Mouse (Mus musculus): ENCODE measurements around the gene Spem2. TPM values are rescaled to one million over a fixed set of nuclear protein-coding genes. Genes with fewer than 3 reads are reported as not detected.
A peak's percentile ranks its signal among the peaks of the same experiment; 100 is the strongest.

The Spem2 gene
- polyA plus RNA-seq, 1 experiment from 2014 or later, result not detected

DNA sequence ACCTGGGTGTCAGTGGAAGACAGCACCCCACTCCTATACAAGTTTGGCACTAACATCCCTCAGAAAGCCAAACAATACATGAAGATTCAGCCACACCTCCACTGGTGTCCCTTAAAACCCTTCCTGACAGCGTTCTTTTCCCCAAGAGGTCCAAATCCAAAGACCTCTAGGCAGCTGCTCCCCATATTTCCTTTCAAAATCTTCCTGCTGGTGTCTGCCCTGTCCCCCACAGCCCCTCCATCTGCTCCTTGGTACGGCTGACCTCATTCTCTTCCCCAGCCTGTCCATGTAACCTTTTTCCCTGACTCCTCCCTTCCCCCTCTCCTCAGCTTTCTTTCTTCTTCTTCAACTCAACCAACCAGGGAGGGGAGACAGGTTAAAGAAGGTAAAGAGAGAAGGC, 5.2 kb upstream of the Spem2 start:
- no peak for ATAC-seq (ENCODE audit: low read depth)
- H3K4me1 ChIP-seq (ENCODE audit: control insufficient read depth, low read depth, low read length), result no peaks in the 10 kb centered on the region
- H3K36me3 ChIP-seq (ENCODE audit: control insufficient read depth, insufficient read depth), result no peaks in the 10 kb centered on the region
- no peak overlapping the region for H3K9ac ChIP-seq (ENCODE audit: low read depth, low read length)
- no peaks in the 10 kb centered on the region for H3K27me3 ChIP-seq (ENCODE audit: control insufficient read depth, insufficient read depth, low read depth, low read length)
- H3K9me3 ChIP-seq (replicated peaks; ENCODE audit: control insufficient read depth, low read length), result no peaks in the 10 kb centered on the region
- H3K4me2 ChIP-seq (ENCODE audit: low read depth, low read length), result no peak overlapping the region
- 59% methylated on average over 2 of the region's 2 CpGs for WGBS (ENCODE audit: insufficient replicate concordance)
- H3K4me3 ChIP-seq (ENCODE audit: low read depth, low read length), result no peak overlapping the region
- no peak overlapping the region for H3K27ac ChIP-seq (ENCODE audit: low read length)

DNA sequence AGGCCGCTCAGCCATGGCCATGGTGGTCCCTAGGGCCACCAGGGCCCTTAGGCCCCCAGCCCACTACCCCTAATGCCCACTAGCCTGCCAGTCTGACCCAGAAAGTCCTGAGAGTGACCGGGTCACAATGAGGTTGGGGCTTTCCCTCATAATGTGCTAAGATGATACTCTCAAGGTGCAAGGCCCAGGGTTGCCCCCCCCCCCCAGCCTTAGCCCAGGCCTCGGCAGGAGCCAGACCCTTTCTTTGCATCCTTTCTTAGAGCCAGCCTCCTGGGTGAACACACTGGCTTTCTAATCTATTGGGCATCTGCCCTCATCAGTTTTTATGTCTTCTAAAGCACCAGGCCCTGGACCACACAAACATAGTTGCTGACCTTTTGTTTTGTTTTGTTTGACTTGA, 3.8 kb upstream of the Spem2 start, which contains the start of gene Spem1:
Gene Spem1 (minus strand): TSS at position 101 of the 400 bp plus-strand sequence.
- Histone ChIP-seq H3K4me1 (ENCODE audit: control insufficient read depth, low read depth, low read length) (no peaks in the 10 kb centered on the region), H3K27ac (ENCODE audit: low read length) (no peak within 1 kb of the TSS), H3K4me2 (ENCODE audit: low read depth, low read length) (no peak within 1 kb of the TSS), H3K36me3 (ENCODE audit: control insufficient read depth, insufficient read depth) (no peaks in the 10 kb centered on the region), H3K9me3 (replicated peaks; ENCODE audit: control insufficient read depth, low read length) (no peaks in the 10 kb centered on the region), H3K9ac (ENCODE audit: low read depth, low read length) (no peak within 1 kb of the TSS), H3K4me3 (ENCODE audit: low read depth, low read length) (no peak within 1 kb of the TSS), H3K27me3 (ENCODE audit: control insufficient read depth, insufficient read depth, low read depth, low read length) (no peaks in the 10 kb centered on the region)
- ATAC-seq (ENCODE audit: low read depth), result no peak
- 66% methylated on average over 3 of the region's 3 CpGs for WGBS (ENCODE audit: insufficient replicate concordance)

DNA sequence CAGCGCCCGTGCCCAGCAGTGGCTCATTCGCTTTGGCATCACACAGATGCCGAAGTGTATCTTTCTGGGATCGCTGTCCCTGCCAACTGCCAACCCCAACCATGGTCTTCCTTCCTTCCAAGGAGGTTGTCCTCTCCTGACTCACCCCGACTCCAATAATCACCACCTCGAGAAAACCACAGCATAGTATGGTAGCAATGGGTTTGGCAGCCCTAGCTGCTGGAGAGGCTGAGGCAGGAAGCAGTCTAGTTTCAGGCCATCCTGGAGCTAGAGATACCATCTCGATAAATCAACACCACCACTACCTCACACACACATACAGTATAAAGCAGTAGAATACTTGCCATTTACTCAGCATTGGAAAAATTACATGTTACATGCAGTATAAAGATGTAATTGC, 606 bp upstream of the Spem2 start:
- WGBS (ENCODE audit: insufficient replicate concordance), result 56% methylated on average over 8 of the region's 8 CpGs
- no peaks in the 10 kb centered on the region for H3K9me3 ChIP-seq (replicated peaks; ENCODE audit: control insufficient read depth, low read length)
- no peak for ATAC-seq (ENCODE audit: low read depth)
- no peaks in the 10 kb centered on the region for H3K4me1 ChIP-seq (ENCODE audit: control insufficient read depth, low read depth, low read length)
- no peak overlapping the region for H3K9ac ChIP-seq (ENCODE audit: low read depth, low read length)
- no peaks in the 10 kb centered on the region for H3K27me3 ChIP-seq (ENCODE audit: control insufficient read depth, insufficient read depth, low read depth, low read length)
- H3K27ac ChIP-seq (ENCODE audit: low read length), result no peak overlapping the region
- no peaks in the 10 kb centered on the region for H3K36me3 ChIP-seq (ENCODE audit: control insufficient read depth, insufficient read depth)
- H3K4me2 ChIP-seq (ENCODE audit: low read depth, low read length), result no peak overlapping the region
- H3K4me3 ChIP-seq (ENCODE audit: low read depth, low read length), result no peak overlapping the region

DNA sequence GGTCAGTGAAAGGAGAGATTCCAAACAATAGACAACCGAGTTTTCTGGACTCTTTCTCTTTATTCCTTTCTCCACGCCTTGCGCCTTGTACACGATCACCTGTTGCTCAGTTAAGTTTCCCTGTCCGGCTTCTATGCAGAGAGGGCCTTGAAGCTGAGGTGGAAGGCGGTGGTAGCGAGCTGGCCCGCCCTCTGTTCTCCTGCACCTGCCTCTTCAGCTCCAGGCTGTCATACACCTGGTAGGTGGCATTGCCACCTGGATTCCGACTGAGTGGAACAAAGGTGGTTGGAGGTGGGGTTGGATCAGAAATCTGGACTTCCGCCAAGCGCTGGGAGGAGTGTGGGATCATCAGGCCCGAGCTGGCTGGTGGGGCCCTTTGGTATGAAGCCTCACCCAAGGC, 1.7 kb downstream of the Spem2 start:
- no peak for ATAC-seq (ENCODE audit: low read depth)
- H3K27me3 ChIP-seq (ENCODE audit: control insufficient read depth, insufficient read depth, low read depth, low read length), result no peaks in the 10 kb centered on the region
- H3K27ac ChIP-seq (ENCODE audit: low read length), result no peak overlapping the region
- H3K4me2 ChIP-seq (ENCODE audit: low read depth, low read length), result no peak overlapping the region
- no peaks in the 10 kb centered on the region for H3K36me3 ChIP-seq (ENCODE audit: control insufficient read depth, insufficient read depth)
- H3K4me3 ChIP-seq (ENCODE audit: low read depth, low read length), result no peak overlapping the region
- no peaks in the 10 kb centered on the region for H3K4me1 ChIP-seq (ENCODE audit: control insufficient read depth, low read depth, low read length)
- WGBS (ENCODE audit: insufficient replicate concordance), result 80% methylated on average over 12 of the region's 12 CpGs
- no peaks in the 10 kb centered on the region for H3K9me3 ChIP-seq (replicated peaks; ENCODE audit: control insufficient read depth, low read length)
- H3K9ac ChIP-seq (ENCODE audit: low read depth, low read length), result no peak overlapping the region

DNA sequence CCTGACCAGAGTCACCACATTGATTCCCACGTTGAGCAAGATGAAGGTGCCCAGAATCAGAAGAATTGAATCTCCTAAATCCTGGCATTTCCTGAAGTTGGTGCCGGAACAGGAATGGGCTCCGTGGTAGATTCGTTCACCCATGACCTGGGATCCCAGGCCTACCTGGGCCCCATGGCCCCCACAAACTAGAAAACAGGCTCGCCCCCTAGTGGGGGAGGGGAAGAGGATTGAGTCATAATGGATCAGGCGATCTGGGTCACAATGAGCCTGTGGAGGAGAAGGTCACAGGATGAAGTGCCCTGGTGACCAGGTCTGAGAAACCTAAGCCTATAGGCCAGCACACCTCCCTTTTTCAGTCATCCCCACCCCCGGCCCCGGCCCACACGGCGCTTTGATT, 3.1 kb downstream of the Spem2 start, which contains the start of gene Gm39566:
Gene Gm39566 (minus strand): TSS at position 144 of the 400 bp plus-strand sequence.
- H3K9ac ChIP-seq (ENCODE audit: low read depth, low read length), result no peak within 1 kb of the TSS
- 53% methylated on average over 10 of the region's 10 CpGs for WGBS (ENCODE audit: insufficient replicate concordance)
- H3K27me3 ChIP-seq (ENCODE audit: control insufficient read depth, insufficient read depth, low read depth, low read length), result no peaks in the 10 kb centered on the region

DNA sequence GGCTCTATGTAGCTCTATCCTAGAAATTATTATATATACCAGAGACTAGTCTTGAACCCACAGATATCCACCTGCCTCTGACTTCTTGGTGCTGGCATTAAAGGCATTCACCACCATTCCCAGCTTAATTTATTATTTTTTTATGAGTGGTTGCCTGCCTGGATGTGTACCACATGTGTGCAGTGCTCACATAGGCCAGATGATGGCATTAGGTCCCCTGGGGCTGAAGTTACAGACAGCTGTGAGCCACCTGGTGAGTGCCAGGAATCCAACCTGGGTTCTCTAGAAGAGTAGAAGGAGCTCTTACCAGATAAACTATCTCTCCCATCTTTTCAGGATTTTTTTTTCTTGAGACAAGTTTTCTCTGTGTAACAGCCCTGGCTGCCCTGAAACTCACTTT, 8.0 kb downstream of the Spem2 start:
- peaks cover 15% of the 10 kb centered on the region for H3K27me3 ChIP-seq (ENCODE audit: control insufficient read depth, insufficient read depth, low read depth, low read length)
- no peak for ATAC-seq (ENCODE audit: low read depth)
- no peak overlapping the region for H3K4me2 ChIP-seq (ENCODE audit: low read depth, low read length)
- H3K9ac ChIP-seq (ENCODE audit: low read depth, low read length), result no peak overlapping the region
- H3K4me1 ChIP-seq (ENCODE audit: control insufficient read depth, low read depth, low read length), result no peaks in the 10 kb centered on the region; the same call in 1 of the 2 replicates
- H3K4me3 ChIP-seq (ENCODE audit: low read depth, low read length), result no peak overlapping the region
- no peaks in the 10 kb centered on the region for H3K9me3 ChIP-seq (replicated peaks; ENCODE audit: control insufficient read depth, low read length)
- no peak overlapping the region for H3K27ac ChIP-seq (ENCODE audit: low read length)
- no peaks in the 10 kb centered on the region for H3K36me3 ChIP-seq (ENCODE audit: control insufficient read depth, insufficient read depth)

More for the DNA sequence above, 3.1 kb downstream of the Spem2 start, which contains the start of gene Gm39566:
- H3K4me2 ChIP-seq (ENCODE audit: low read depth, low read length), result no peak within 1 kb of the TSS
- H3K36me3 ChIP-seq (ENCODE audit: control insufficient read depth, insufficient read depth), result no peaks in the 10 kb centered on the region
- no peak for ATAC-seq (ENCODE audit: low read depth)
- H3K27ac ChIP-seq (ENCODE audit: low read length), result no peak within 1 kb of the TSS
- no peaks in the 10 kb centered on the region for H3K4me1 ChIP-seq (ENCODE audit: control insufficient read depth, low read depth, low read length)
- H3K4me3 ChIP-seq (ENCODE audit: low read depth, low read length), result no peak within 1 kb of the TSS
- H3K9me3 ChIP-seq (replicated peaks; ENCODE audit: control insufficient read depth, low read length), result no peaks in the 10 kb centered on the region

DNA sequence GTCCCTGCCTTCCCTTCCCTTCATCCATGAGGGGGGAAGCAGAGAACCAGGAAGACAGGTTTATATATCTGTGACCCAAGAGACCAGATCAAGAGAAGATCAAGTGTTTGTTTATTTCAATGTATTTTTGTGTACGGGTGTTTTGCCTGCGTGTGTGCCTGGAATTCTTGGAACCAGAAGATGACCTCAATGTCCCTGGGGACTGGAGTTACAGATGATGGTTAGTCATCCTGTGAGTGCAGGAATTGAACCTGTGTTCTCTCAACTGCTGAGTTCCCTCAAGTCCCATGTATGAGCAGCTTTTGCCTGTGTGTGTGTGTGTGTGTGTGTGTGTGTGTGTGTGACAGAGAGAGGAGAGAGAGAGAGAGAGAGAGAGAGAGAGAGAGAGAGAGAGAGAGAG, 10.6 kb downstream of the Spem2 start:
- no peak overlapping the region for H3K4me2 ChIP-seq (ENCODE audit: low read depth, low read length)
- no peak overlapping the region for H3K9ac ChIP-seq (ENCODE audit: low read depth, low read length)
- H3K4me3 ChIP-seq (ENCODE audit: low read depth, low read length), result no peak overlapping the region
- no peak for ATAC-seq (ENCODE audit: low read depth)
- H3K27me3 ChIP-seq (ENCODE audit: control insufficient read depth, insufficient read depth, low read depth, low read length), result peaks cover 41% of the 10 kb centered on the region
- no peaks in the 10 kb centered on the region for H3K36me3 ChIP-seq (ENCODE audit: control insufficient read depth, insufficient read depth)
- peaks cover 24% of the 10 kb centered on the region for H3K4me1 ChIP-seq (ENCODE audit: control insufficient read depth, low read depth, low read length)
- H3K9me3 ChIP-seq (replicated peaks; ENCODE audit: control insufficient read depth, low read length), result no peaks in the 10 kb centered on the region
- no peak overlapping the region for H3K27ac ChIP-seq (ENCODE audit: low read length)
- WGBS (ENCODE audit: insufficient replicate concordance), result 73% methylated on average over 2 of the region's 2 CpGs

DNA sequence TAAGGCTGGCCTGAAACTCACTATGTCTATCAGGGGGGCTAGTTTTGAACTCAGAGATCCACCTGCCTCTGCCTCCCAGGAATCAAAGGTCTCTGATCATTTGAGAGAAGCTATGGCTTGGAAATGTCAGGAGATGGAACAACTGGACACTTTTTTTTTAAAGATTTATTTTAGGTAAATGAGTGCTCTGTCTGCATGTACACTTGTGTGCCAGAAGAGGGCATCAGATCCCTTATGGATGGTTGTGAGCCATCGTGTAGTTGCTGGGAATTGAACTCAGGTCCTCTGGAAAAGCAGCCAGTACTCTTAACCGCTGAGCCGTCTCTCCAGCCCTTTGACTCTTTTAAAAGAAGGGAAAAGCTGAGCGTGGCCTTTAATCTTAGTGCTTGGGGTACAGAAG, 11.9 kb downstream of the Spem2 start:
- Histone ChIP-seq H3K36me3 (ENCODE audit: control insufficient read depth, insufficient read depth) (no peaks in the 10 kb centered on the region), H3K9me3 (replicated peaks; ENCODE audit: control insufficient read depth, low read length) (no peaks in the 10 kb centered on the region), H3K4me2 (ENCODE audit: low read depth, low read length) (no peak overlapping the region), H3K4me3 (ENCODE audit: low read depth, low read length) (no peak overlapping the region), H3K27ac (ENCODE audit: low read length) (no peak overlapping the region), H3K9ac (ENCODE audit: low read depth, low read length) (no peak overlapping the region), H3K27me3 (ENCODE audit: control insufficient read depth, insufficient read depth, low read depth, low read length) (peaks cover 54% of the 10 kb centered on the region), H3K4me1 (ENCODE audit: control insufficient read depth, low read depth, low read length) (peaks cover 29% of the 10 kb centered on the region)
- ATAC-seq (ENCODE audit: low read depth), result no peak
- WGBS (ENCODE audit: insufficient replicate concordance), result 67% methylated on average over 4 of the region's 4 CpGs

DNA sequence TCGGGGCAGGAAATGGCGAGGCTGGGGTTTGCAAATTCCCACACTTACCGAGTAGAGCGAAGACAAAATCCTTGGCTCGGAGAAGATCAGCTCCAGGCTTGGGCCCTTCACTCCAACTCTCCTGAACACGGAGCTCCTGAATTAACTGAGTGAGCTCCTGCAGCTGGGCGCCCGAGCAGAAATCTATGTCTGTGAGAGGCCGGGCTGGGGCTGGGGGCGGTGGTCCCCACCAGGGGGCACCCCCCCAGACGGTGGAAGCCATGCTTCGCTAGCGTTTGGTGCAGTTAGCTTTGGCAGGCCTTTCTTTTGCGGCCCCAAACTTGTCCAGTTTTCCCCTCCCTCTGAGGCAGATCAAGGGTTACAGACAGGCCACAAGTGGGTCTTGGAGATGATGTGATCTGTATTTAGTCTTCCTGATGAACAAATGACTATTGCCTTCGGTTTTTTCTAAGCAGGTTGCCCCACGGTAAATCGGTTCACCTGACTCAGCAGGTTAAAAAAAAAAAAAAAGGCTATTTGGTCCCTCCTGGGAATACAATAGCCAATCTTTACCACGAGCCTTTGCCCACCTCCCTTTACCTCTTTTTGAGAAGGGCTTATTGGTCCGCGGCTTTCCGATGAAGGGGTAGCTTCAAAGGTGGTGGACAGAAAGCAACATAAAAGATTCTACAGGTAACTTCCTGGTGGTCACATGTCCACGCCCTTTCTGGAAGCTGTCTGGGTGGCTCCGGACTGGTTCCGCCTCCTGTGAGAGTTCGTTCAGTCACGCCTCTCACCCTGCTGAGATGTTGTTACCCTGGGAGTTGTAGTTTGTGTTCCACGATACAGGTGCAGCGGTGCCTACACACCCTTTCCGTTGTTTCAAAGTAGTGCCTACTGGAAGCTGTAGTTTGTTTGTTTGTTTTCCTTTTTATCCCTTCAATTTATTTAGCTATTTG, 13.0 kb downstream of the Spem2 start, which contains the start of gene Tmem102:
Gene Tmem102 (minus strand): TSS at position 653 of the 938 bp plus-strand sequence.
- no peaks in the 10 kb centered on the region for H3K36me3 ChIP-seq (ENCODE audit: control insufficient read depth, insufficient read depth)
- peaks cover 37% of the 10 kb centered on the region for H3K4me1 ChIP-seq (ENCODE audit: control insufficient read depth, low read depth, low read length)
- H3K9me3 ChIP-seq (replicated peaks; ENCODE audit: control insufficient read depth, low read length), result no peaks in the 10 kb centered on the region
- 22% methylated on average over 29 of the region's 29 CpGs for WGBS (ENCODE audit: insufficient replicate concordance)
- H3K4me3 ChIP-seq (ENCODE audit: low read depth, low read length), result peak within 1 kb of the TSS; percentile 11; the same call in 1 of the 2 replicates
- H3K27me3 ChIP-seq (ENCODE audit: control insufficient read depth, insufficient read depth, low read depth, low read length), result peaks cover 65% of the 10 kb centered on the region
- H3K9ac ChIP-seq (ENCODE audit: low read depth, low read length), result no peak within 1 kb of the TSS
- no peak for ATAC-seq (ENCODE audit: low read depth)
- H3K4me2 ChIP-seq (ENCODE audit: low read depth, low read length), result peak within 1 kb of the TSS; percentile 78; the same call in 1 of the 2 replicates
- H3K27ac ChIP-seq (ENCODE audit: low read length), result no peak within 1 kb of the TSS
